Mouse (Mus musculus): ENCODE data around the gene Pdpr.
"Not testable (repeated sequence)": the region's sequence is repeated elsewhere in the genome, so short reads cannot be mapped to it uniquely, and the experiment has no call there.

Pdpr gene

DNA sequence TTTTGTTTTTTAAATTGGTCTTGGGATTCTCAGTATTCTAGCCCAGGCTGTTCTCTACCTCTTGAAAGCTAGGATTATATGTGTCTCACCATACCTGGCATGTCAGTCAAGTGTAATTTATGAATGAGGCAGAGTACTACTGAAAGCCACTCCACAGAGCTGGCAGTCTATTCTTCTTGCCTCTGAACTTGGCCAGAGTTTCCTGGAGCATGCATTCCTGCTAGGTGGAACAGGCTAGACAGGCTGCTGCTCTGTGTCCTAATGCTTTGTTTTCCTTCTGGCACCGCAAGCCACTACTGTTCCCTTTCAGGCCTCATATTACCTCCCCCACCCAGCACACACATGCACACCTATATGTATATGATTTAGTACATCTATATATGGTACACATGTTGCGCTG lies 36.3 kb downstream of the Pdpr start:
- H3K4me1 ChIP-seq (replicated peaks; ENCODE audit: low read depth, low read length): no peaks in the 10 kb centered on the region
- no peak overlapping the region for H3K4me3 ChIP-seq (replicated peaks; ENCODE audit: low read length)
- H3K36me3 ChIP-seq (ENCODE audit: insufficient read depth, low read length): peaks cover 94% of the 10 kb centered on the region
- no peak for TF ChIP-seq POU5F1 (IDR thresholded peaks at IDR 0.05; ENCODE audit: borderline replicate concordance, low read length)
- TF ChIP-seq NANOG (IDR thresholded peaks at IDR 0.05; ENCODE audit: borderline replicate concordance, low read length): no peak
- no peak for TF ChIP-seq CTCF (conservative IDR thresholded peaks at IDR 0.05; ENCODE audit: low read length)
- H3K9me3 ChIP-seq (ENCODE audit: low read length): no peaks in the 10 kb centered on the region
- H3K27me3 ChIP-seq (ENCODE audit: insufficient read depth, low read length): no peaks in the 10 kb centered on the region

- peaks cover 19% of the 10 kb centered on the region for H3K4me1 ChIP-seq (replicated peaks; ENCODE audit: low read depth, low read length)
- peaks cover 42% of the 10 kb centered on the region for H3K36me3 ChIP-seq (ENCODE audit: insufficient read depth, low read length)
- 0 out of 2 replicates have a peak, but pooled peaks cover 2% of the 10 kb centered on the region for H3K27me3 ChIP-seq (ENCODE audit: insufficient read depth, low read length)
- no peak overlapping the region for H3K4me3 ChIP-seq (replicated peaks; ENCODE audit: low read length)
- H3K9me3 ChIP-seq (ENCODE audit: low read length): no peaks in the 10 kb centered on the region
- TF ChIP-seq POU5F1 (IDR thresholded peaks at IDR 0.05; ENCODE audit: borderline replicate concordance, low read length) (no peak), NANOG (IDR thresholded peaks at IDR 0.05; ENCODE audit: borderline replicate concordance, low read length) (no peak), CTCF (conservative IDR thresholded peaks at IDR 0.05; ENCODE audit: low read length) (no peak)
Measured at GRCm38 (mm10) chr8:111142521-111142920, 48.1 kb downstream of the Pdpr start.

GRCm38 (mm10) chr8:111144901-111145459 lies 50.5 kb downstream of the Pdpr start:
- Histone ChIP-seq H3K4me3 (replicated peaks; ENCODE audit: low read length) (peak overlapping the region; percentile 90), H3K36me3 (ENCODE audit: insufficient read depth, low read length) (peaks cover 22% of the 10 kb centered on the region), H3K4me1 (replicated peaks; ENCODE audit: low read depth, low read length) (peaks cover 19% of the 10 kb centered on the region)
- not testable (repeated sequence) for H3K9me3 ChIP-seq (ENCODE audit: low read length); H3K27me3 ChIP-seq (ENCODE audit: insufficient read depth, low read length)

- Histone ChIP-seq H3K4me1 (replicated peaks; ENCODE audit: low read depth, low read length) (peaks cover 19% of the 10 kb centered on the region), H3K36me3 (ENCODE audit: insufficient read depth, low read length) (peaks cover 16% of the 10 kb centered on the region), H3K4me3 (replicated peaks; ENCODE audit: low read length) (peak overlapping the region; percentile 90)
- H3K9me3 ChIP-seq (ENCODE audit: low read length); H3K27me3 ChIP-seq (ENCODE audit: insufficient read depth, low read length): not testable (repeated sequence)
Measured at GRCm38 (mm10) chr8:111145460-111146012, 51.1 kb downstream of the Pdpr start.

GRCm38 (mm10) chr8:111155721-111156436 lies 61.4 kb downstream of the Pdpr start:
- peaks cover 80% of the 10 kb centered on the region for H3K36me3 ChIP-seq (ENCODE audit: insufficient read depth, low read length)
- no peaks in the 10 kb centered on the region for H3K4me1 ChIP-seq (replicated peaks; ENCODE audit: low read depth, low read length)
- no peaks in the 10 kb centered on the region for H3K9me3 ChIP-seq (ENCODE audit: low read length)
- TF ChIP-seq POU5F1 (IDR thresholded peaks at IDR 0.05; ENCODE audit: borderline replicate concordance, low read length) (no peak), NANOG (IDR thresholded peaks at IDR 0.05; ENCODE audit: borderline replicate concordance, low read length) (no peak), CTCF (conservative IDR thresholded peaks at IDR 0.05; ENCODE audit: low read length) (no peak)
- no peak overlapping the region for H3K4me3 ChIP-seq (replicated peaks; ENCODE audit: low read length)
- no peaks in the 10 kb centered on the region for H3K27me3 ChIP-seq (ENCODE audit: insufficient read depth, low read length)

- H3K27me3 ChIP-seq (ENCODE audit: insufficient read depth, low read length): no peaks in the 10 kb centered on the region
- H3K36me3 ChIP-seq (ENCODE audit: insufficient read depth, low read length): peaks cover 95% of the 10 kb centered on the region
- H3K4me3 ChIP-seq (replicated peaks; ENCODE audit: low read length): no peak overlapping the region
- no peaks in the 10 kb centered on the region for H3K4me1 ChIP-seq (replicated peaks; ENCODE audit: low read depth, low read length)
- TF ChIP-seq CTCF (conservative IDR thresholded peaks at IDR 0.05; ENCODE audit: low read length): peak; percentile 61
- TF ChIP-seq NANOG (IDR thresholded peaks at IDR 0.05; ENCODE audit: borderline replicate concordance, low read length): no peak
- no peaks in the 10 kb centered on the region for H3K9me3 ChIP-seq (ENCODE audit: low read length)
Measured at GRCm38 (mm10) chr8:111157617-111158016, 63.2 kb downstream of the Pdpr start.

DNA sequence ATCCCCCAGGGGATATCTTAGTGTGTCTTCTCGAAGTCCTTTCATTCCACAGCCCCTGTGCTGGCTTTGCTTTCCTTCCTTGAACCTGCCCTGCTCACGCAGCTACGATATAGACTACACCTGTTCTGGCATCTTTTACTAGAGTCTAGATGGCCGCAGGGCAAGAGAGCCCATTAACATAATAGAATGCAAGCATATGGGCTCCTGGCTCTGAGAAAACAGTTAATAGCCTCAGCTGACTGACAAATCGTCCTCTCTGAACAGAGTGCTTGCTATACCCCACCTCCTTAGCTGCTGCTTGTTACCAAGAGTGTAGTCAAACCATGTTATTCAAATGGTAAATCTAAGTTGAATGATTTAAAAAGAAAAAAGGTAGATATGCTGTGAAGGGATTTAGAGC lies 77.2 kb downstream of the Pdpr start:
- H3K36me3 ChIP-seq (ENCODE audit: insufficient read depth, low read length): peaks cover 92% of the 10 kb centered on the region
- no peak overlapping the region for H3K4me3 ChIP-seq (replicated peaks; ENCODE audit: low read length)
- TF ChIP-seq POU5F1 (IDR thresholded peaks at IDR 0.05; ENCODE audit: borderline replicate concordance, low read length) (no peak), NANOG (IDR thresholded peaks at IDR 0.05; ENCODE audit: borderline replicate concordance, low read length) (no peak), CTCF (conservative IDR thresholded peaks at IDR 0.05; ENCODE audit: low read length) (no peak)
- H3K27me3 ChIP-seq (ENCODE audit: insufficient read depth, low read length): no peaks in the 10 kb centered on the region
- H3K4me1 ChIP-seq (replicated peaks; ENCODE audit: low read depth, low read length): peaks cover 6% of the 10 kb centered on the region; the same call in 1 of the 2 replicates
- H3K9me3 ChIP-seq (ENCODE audit: low read length): no peaks in the 10 kb centered on the region

- Histone ChIP-seq H3K4me3 (replicated peaks; ENCODE audit: low read length) (no peak overlapping the region), H3K27me3 (ENCODE audit: insufficient read depth, low read length) (no peaks in the 10 kb centered on the region), H3K4me1 (replicated peaks; ENCODE audit: low read depth, low read length) (no peaks in the 10 kb centered on the region), H3K9me3 (ENCODE audit: low read length) (no peaks in the 10 kb centered on the region), H3K36me3 (ENCODE audit: insufficient read depth, low read length) (peaks cover 69% of the 10 kb centered on the region)
- TF ChIP-seq CTCF (conservative IDR thresholded peaks at IDR 0.05; ENCODE audit: low read length) (no peak), POU5F1 (IDR thresholded peaks at IDR 0.05; ENCODE audit: borderline replicate concordance, low read length) (no peak), NANOG (IDR thresholded peaks at IDR 0.05; ENCODE audit: borderline replicate concordance, low read length) (no peak)
Measured at GRCm38 (mm10) chr8:111185472-111185947, 91.1 kb downstream of the Pdpr start.
